Mouse (Mus musculus): Measurements from ENCODE around the gene 1110012L19Rik.
"Not testable (repeated sequence)": the region's sequence is repeated elsewhere in the genome, so short reads cannot be mapped to it uniquely, and the experiment has no call there.

The 1110012L19Rik gene

GRCm38 (mm10) chrX:70385276-70385961 lies at the start of gene 1110012L19Rik:
Gene 1110012L19Rik, plus strand, starts transcription at chrX:70385877.
- peak; percentile 87 for DNase-seq (ENCODE audit: low read depth)

DNA sequence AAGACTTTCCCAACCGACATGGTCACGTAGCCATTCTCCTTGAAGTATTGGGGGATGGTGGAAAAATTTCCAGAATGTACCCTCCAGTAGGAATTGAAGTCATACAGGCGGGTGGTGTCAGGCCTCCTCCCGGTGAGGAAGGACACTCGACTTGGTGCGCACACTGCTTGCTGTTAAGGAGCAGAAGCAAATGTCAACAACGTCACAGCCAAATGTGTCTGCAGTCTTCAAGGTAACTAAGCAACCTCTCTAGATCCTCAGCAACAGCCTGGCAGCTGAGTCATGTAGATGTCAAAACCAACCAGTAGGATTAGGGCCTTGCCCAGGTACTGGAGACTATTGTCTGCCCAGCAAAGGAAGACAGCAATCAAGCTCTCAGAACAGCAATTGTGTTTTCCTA lies 22.7 kb upstream of the 1110012L19Rik start:
- DNase-seq (ENCODE audit: low read depth) = no peak

DNA sequence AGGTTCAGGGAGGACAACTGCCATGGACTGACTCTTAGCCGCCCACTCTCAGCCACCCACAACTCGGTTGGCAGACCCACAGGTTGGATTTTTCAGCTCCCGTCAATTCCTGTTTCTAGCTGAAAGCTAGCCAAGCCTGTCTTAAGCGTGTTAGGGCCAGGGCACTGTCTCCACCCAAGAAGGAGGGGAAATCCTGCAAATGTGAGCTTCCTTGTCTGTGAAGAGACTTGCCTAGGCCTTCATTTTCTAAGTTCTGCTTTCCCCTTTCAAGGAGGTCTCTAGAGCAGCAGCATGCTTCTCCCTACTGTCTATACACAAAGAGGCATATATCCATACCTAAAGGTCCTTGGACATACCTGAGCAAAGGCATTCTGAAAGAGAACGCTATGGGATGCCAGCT lies 22.2 kb upstream of the 1110012L19Rik start:
- DNase-seq (ENCODE audit: low read depth) = no peak

GRCm38 (mm10) chrX:70364202-70364601 lies 21.5 kb upstream of the 1110012L19Rik start:
- peak; percentile 2 for DNase-seq (ENCODE audit: low read depth)

DNA sequence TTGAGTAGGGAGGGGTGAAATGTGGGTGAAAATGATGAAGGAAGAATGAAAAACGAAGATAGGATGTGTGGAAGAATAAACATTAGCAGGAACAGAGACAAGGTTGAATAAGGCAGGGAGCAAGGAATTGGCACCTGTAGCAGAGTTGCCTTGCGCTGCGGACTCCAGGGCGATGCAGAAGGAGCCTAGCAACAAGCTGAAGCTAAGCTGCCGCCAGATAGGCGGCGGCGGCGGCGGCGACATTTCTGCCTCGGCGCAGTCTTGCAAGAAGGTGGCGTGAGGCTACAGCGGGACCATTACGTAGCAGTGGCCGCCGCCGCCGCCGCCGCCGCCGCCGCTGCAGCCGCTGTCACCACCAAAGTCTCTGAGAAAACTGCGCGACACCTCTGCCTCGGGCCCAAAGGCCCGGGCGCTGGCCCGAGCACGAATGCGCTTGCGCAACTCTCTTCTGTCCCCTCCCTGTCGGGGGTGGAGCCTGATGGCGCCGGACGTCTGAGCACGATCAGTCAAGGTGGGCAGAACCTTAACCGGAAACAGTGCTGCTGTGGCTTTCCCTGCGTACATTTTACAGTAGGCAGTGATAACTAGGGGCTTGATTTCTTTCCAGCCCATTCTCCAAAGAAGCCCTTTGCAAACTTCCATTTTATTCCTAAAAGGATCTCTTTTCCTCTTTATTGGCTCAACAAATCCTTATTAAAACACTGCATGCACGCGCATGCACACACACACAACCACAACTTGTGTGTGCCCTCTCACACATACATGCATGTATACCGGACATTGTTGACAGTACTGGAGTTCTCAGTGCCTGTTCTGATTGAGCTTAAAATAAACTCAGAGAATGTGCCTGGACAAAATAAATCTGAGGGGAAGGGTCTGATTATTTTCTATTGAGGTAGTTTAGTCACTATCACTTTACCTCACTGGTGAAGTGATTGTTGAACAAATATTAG lies 20.7 kb upstream of the 1110012L19Rik start, which contains the start of gene Ids:
Gene Ids, minus strand, starts transcription at position 424 of the 953 bp plus-strand sequence.
- peak; percentile 87 for DNase-seq (ENCODE audit: low read depth)

GRCm38 (mm10) chrX:70369758-70370157 lies 15.9 kb upstream of the 1110012L19Rik start:
- not testable (repeated sequence) for DNase-seq (ENCODE audit: low read depth)

GRCm38 (mm10) chrX:70374469-70375110 lies 11.1 kb upstream of the 1110012L19Rik start:
- not testable (repeated sequence) for DNase-seq (ENCODE audit: low read depth)

DNA sequence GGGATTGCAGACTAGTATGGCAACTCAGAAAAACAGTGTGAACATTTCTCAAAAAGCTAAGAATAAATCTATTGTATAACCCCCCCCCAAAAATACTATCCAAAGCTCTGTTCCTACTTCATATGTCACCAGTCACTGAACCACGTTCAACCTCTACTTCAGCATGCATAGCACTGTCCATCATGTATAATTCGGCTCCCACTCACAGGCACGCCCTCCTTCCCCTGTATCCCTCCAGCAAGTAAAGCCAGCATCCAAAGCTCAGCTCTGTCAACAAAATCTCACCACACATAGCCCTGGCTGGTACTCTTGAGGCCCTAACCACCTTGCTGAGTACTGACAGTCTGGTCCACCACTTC lies 781 bp upstream of the 1110012L19Rik start:
- DNase-seq (ENCODE audit: low read depth) = no peak

- DNase-seq (ENCODE audit: low read depth) = no peak
Observed at GRCm38 (mm10) chrX:70385962-70386351, 280 bp downstream of the 1110012L19Rik start.

GRCm38 (mm10) chrX:70392636-70393035 lies 7.0 kb downstream of the 1110012L19Rik start:
- not testable (repeated sequence) for DNase-seq (ENCODE audit: low read depth)

- not testable (repeated sequence) for DNase-seq (ENCODE audit: low read depth)
Observed at GRCm38 (mm10) chrX:70425473-70425872, 39.8 kb downstream of the 1110012L19Rik start.

All from NIH3T3 (cell line).